Mouse (Mus musculus): ENCODE results near the gene Neu1.
"Not testable (repeated sequence)": the region's sequence is repeated elsewhere in the genome, so short reads cannot be mapped to it uniquely, and the experiment has no call there.

DNA sequence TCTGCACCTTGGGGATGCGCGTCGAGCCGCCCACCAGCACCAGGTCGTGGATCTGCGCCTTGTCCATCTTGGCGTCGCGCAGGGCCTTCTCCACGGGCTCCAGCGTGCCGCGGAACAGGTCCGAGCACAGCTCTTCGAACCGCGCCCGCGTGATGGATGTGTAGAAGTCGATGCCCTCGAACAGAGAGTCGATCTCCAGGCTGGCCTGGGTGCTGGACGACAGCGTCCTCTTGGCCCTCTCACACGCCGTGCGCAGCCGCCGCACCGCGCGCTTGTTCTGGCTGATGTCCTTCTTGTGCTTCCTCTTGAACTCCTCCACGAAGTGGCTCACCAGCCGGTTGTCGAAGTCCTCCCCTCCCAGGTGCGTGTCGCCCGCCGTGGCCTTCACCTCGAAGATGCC, 26.9 kb downstream of the Neu1 start:
- TF ChIP-seq CTCF (IDR thresholded peaks at IDR 0.05; ENCODE audit: extremely low read depth, insufficient read length, insufficient replicate concordance, low read depth, low read length); POLR2A (IDR thresholded peaks at IDR 0.05; ENCODE audit: low read depth, low read length): not testable (repeated sequence)

Data from small intestine, adult 2 months (tissue).